Mouse (Mus musculus) retina, adult 2 months (tissue): Measurements from ENCODE around the gene Car9.
"Not testable (repeated sequence)": the region's sequence is repeated elsewhere in the genome, so short reads cannot be mapped to it uniquely, and the experiment has no call there.

Source experiments
- DNase-seq: peaks from one replicate; pipeline ENCODE4 v3.0.0-alpha.2; 2012; ENCODE audit warnings: low read depth, low spot score

Gene Car9

DNA sequence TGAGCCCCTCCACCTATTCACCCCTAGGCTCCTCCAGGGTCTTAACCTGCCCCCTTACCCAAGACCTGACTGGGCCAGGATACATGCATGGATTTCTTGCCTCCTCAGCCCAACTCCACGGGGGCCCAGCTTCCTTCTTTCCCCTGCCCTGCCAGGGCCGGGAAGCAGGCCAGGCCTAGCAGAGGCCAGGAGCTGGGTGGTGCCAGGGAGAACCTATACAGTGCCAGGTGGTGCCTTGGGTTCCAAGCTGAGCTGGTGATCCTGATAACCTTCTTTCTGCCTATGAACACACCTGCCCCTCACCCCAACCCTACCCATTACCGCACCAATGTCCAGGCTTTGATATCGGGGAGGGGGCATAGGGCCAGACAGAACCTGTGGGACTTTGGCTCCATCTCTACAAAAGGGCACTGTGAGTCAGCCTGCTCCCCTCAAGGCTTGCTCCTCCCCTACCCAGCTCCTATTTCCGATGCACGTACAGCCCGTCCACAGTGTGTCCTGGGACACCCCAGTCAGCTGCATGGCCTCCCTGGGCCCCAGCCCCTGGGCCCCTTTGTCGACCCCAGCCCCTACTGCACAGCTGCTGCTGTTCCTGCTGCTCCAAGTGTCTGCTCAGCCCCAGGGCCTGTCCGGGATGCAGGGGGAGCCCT lies at the start of gene Car9:
Gene Car9, plus strand, starts transcription at position 431 of the 650 bp plus-strand sequence.
- no peak for DNase-seq

DNA sequence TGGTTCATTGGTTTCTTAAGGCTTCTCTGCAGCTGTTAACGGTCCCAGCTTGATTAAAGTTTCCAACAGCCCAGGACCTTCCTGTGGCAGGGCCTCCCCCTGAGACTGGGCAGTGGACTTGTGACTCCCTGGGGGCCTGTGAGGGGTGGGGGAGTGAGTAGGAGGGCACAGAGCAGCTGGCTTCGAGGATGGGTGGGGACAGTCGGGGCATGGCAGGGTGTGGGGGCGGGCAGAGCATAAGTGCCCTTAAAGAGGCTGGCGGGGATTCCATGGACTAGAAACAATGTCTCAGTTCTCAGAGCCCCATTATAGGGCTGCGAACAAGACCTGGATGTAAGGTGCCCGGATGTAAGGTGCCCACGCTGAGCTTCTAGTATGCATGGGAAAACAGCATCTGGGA lies 49.6 kb upstream of the Car9 start:
- DNase-seq, result no peak

DNA sequence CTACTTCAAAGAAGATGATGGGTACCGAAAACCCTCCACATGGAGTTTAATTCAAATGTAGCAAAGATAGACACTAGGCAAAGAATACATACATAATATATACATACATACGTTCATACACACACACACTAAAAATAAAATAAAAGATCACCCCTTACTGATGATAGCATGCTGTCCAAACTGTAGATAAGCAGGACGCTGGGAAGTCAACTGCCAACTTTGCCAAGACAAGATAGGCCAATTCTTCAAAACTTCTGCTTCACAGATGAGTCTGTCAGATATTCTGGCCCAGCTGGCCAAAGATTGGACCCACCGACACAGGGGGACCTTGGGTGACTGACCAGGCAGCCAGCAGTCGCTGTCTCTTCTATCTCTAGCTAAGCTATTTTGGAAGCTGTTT lies 43.7 kb upstream of the Car9 start:
- DNase-seq, result no peak

DNA sequence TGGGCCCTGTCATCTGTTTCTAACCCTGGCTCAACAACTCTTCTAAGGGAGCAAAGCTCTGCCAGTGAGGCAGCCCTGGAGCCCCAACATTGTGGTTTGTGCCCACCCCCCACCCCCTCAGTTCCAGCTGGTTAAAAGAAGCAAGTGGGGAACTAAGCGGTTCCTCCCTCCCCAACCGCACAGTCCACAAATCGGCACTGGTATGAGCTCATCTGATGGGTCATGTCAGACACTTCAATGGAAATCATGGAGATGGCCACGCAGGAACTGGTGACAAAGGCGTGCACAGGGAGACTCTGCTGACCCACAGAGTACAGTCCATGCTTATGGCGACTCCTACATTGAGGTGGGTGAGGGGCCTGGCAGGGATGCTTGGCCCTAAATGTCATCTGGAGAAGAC lies 40.8 kb upstream of the Car9 start:
- no peak for DNase-seq

DNA sequence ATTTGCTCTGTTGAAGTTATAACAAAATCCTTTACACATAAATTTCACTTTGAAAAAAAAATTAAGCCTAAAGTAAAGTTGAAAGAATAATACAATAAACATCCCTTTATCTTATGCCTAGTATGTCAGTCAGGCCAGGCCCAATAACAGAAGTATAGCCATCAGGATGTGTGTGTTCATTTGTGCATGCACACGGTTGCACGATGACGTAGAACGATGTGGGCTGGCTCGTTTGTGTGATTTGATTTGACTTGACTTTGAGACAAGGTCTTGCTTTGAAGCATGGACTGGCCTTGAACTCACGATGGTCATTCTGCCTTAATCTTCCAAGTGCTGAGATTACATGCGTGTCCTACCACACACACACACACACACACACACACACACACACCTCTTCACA lies 39.9 kb upstream of the Car9 start:
- no peak for DNase-seq

DNA sequence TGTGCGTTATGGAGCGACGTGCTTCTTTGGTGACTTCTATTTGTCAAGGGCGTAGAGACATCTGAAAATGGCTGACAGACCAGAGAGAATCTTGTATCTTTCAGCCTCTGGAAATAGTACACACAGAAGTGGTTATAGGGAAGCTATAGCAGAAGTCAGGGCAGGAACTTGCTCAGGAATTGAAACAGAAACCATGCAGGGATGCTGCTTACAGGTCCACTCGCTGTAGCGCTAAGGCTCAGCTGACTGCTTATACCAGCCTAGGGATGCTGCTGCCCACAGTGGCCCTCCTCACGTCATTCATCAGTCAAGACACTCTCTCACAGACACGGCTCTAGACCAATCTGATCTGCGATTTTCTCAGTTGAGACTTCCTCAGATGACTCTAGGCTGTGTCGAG lies 36.5 kb upstream of the Car9 start:
- DNase-seq, result no peak

DNA sequence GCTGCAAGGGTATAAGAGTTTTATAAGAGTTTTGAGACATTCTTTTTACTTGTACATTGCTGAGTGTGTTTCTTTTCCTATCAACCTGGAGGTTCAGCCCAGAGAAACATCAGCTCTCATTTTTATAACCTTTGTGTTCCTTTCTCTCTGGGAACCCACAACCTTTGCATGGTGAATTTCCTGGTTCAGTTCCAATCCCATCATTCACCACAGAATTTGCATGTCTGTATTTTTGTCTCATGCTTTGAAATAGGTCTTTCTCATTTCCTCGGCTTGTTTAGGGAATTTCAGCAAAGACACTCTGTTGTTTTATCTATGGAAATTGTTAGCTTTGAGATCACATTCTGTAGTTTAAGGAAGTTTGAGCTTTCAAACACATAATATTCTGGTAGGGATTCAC lies 33.1 kb upstream of the Car9 start:
- DNase-seq, result no peak

DNA sequence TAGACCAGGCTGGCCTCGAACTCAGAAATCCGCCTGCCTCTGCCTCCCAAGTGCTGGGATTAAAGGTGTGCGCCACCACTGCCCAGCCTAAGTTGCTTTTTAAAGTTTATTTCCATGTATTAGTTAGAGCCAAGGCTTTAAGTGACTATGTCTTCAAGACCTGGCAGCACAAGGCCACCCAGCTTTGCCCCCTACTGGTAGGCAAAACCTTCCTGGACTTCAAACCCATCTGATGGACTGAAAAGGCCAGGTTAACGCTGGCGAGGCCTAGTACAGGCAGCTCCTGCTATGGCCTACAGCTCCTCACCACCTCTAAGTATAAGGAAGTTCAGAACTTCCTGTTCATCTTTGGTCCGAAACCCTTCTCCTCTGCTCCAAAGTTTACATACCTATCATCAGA lies 30.2 kb upstream of the Car9 start:
- no peak for DNase-seq

DNA sequence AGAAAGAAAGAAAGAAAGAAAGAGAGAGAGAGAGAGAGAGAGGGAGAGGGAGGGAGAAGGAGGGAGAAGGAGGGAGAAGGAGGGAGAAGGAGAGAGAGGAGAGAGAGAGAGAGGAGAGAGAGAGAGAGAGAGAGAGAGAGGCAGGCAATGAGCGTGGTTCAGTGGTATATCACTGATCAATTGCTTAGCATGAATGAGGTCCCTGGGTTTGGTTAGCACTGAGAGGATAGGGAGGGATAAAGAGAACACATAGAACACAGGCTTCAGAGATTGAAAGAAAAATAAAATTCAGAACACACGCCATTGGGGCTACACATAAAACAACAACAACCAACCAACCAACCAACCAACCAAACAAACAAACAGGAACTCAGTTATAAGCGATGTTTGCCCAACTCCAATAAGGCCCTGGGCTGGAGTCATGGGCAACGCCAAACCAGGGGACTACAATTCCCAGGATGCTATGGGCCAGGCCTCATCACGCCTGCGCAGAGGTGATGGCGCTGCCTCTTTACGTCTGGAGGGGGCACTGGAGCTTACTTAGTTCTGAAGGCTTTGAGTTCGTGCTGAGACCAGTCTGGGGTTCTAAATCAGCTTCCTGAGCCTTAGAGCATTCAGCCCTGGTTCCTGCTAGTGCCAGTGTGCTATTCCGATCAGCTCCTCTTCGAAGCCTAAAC lies 28.8 kb upstream of the Car9 start:
- peak; percentile 73 for DNase-seq

DNA sequence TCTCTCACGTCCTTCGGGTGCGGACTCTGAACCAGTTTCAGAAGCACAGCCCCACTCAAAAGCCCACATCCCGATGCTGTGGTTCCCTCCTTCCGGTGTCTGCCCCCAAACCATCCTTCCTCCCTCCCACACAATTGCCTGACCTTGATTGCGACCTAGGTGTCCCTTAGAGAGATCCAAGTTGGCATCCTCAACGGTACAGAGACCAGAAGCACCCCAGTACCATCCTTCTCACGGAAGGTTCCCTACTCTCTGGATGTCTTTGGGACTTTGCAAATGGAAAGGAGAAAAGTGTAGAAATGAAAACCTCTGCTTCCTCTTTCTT lies 28.3 kb upstream of the Car9 start:
- DNase-seq, result no peak

DNA sequence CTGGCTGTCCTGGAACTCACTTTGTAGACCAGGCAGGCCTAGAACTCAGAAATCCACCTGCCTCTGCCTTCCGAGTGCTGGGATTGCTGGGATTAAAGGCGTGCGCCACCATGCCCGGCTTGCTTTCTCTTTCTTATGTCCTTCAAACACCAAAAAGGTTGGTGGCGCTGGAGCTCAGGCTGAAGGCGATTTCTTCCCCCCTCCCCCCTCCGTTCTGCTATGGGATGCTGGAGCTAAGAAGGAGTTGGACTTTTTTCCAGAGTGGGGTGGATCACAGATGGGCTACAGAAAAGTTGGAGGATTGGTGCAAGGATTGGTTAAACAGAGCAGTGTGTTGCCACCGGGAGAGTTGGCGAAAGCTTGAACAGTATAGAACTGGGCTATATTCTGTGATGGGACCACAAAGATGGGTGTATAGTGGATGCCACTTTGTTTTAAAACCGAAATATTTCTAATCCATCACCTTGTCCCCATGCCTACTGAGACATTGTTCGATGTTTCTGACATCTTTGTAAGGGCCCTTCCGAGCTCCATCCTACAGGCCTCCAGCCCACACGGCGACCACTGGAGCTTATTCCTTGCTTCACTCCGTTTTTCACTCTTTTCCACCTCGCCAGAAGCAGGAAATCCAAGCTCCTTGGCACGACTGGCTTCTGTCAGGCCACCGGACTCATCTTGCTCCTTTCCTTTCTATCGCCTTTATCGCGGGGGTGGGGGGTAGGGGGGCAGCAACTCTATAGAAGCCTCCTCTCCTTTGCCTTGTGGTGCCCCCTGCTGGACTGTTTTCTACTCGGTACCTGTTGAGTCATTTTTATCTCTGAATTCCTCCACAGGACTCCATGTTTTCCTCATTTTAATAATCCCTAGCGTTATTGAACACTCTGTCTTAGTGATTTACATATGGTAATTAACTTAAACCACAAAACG lies 27.6 kb upstream of the Car9 start:
- DNase-seq, result no peak

DNA sequence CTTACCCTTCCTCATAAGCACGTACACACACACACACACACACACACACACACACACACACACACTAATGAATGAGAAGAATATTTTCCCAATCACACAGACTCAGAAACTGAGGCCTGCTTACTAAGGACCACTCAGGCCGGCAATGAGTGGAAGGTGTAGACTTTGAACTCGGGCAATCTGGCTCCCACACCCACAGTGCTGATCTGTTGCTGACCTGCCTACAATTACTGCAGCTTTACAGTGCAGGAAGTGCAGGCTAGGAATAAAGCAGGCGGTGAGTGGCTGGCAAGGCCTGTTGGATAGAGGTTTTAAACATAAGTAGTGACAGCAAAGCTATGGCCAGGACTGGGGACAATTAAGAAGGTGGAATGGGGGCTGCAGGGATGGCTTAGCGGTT lies 25.8 kb upstream of the Car9 start:
- DNase-seq, result no peak

DNA sequence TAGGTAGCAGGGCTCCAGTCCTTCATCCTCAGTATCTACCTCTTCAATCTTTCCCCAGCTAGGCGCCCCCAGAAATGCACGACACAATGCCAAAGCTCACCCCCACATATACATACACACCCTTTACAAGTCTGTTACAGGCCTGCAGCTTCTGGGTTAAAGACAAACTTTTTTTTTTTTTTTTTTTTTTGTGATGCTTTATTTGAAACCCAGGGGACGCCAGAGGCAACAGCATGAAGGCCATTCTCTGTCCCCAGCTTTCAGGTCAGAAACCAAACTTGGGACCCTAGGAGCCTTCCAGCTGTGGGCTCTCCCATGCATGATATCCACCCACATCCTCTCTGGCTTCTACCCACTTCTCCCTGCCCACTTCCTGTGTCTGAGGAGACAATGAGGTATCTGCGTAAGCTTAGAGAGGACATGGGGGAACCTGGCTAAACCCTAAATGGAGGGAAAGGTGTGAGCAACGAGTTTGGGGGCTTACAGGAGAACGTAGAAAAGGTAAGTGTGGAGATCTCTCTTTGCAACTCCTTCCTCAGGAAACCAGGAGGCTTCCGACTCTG lies 24.8 kb upstream of the Car9 start:
- no peak for DNase-seq

DNA sequence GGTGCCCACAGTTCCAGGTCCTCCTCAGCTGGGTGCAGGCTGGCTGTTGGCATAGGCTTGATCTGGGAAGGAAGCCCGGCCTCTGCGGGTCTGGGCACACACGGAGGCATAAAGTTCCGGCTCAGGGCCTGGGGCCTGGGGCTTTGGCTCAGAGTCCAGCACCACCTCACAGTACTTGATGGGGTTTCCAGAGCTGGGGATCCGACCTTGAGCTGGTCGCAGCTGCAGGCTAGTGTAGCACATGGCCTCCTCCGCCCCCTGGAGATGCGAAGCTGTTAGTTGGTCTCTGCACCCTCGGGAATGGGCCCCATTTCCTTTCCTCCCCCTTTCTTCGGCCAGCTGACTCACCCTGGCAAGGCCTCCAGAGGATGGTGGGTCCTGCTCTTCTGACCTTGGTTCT lies 24.2 kb upstream of the Car9 start:
- DNase-seq, result no peak

DNA sequence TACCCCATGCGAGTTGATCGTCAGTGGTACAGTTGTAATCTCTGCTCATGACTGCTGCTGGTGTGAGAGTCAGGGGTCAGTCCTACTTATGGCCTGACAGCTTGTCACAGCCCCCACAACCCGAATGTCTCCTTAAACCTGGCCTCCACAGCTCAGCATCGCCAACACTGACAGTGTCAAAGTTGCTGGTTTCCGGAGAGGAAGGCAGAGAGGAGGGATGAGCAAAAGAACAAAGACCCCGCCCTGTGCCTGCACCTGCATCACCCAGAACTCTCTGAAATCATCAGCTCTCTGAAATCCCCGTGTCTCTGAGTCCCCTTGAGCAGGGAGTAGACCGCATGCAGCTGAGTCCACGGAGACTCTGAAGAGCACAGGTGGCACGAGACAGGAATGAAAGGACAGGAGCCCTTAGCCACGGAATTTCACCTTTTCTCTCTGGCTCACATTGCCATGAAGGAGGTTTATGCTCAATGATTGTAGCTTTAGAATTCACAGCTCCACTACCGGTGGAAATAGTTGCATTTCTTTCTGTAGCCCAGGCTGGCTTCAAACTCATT lies 23.2 kb upstream of the Car9 start, which contains the start of gene Sit1:
Gene Sit1, minus strand, starts transcription at position 200 of the 557 bp plus-strand sequence.
- DNase-seq, result no peak

DNA sequence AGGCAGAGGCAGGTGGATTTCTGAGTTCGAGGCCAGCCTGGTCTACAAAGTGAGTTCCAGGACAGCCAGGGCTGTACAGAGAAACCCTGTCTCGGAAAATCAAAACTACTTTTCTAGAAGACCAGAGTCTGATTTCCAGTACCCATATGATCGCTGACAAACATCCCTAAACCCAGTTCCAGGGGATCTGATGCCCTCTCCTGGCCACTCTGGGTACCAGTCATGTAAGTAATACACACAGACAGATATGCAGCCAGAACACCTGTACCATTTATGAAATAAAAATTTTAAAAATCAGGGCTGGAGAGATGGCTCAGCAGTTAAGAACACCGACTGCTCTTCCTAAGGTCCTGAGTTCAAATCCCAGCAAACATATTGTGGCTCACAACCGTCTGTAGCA lies 21.1 kb upstream of the Car9 start:
- DNase-seq, result not testable (repeated sequence)

DNA sequence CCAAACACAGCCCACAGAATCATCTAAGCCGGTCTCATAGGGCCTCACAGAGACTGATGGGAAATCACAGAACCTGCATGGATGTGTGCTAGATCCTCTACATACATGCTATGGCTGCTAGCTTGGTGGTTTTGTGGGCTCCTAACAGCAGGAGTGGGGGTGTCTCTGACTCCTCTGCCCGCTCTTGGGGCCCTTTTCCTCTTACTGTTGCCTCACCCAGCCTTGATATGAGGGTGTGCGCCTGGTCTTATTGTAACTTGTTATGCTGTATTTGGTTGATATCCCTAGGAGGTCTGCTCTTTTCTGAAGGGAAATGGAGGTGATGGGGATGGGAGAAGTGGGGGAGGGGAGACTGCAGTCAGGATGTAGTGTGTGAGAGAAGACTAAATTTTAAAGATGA lies 17.2 kb upstream of the Car9 start:
- DNase-seq, result no peak

DNA sequence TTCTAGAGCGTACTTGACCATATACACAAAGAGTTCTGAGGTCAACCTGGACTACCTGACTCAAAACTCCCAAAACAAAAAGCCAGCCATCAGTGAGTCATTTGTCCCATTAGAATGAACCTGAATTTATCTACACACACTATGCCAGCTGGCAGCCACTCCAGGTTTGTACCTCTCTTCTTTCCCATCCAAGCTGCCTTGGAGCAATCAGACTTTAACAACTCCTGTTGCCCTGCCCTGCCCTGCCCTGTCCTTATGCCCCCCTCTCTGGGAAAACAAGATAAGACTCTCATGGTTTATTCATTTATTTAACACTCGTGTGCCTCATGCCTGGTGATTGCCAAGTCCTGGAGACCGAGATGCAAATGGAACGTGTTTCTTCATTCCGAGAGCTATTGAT lies 16.0 kb upstream of the Car9 start:
- DNase-seq, result no peak

DNA sequence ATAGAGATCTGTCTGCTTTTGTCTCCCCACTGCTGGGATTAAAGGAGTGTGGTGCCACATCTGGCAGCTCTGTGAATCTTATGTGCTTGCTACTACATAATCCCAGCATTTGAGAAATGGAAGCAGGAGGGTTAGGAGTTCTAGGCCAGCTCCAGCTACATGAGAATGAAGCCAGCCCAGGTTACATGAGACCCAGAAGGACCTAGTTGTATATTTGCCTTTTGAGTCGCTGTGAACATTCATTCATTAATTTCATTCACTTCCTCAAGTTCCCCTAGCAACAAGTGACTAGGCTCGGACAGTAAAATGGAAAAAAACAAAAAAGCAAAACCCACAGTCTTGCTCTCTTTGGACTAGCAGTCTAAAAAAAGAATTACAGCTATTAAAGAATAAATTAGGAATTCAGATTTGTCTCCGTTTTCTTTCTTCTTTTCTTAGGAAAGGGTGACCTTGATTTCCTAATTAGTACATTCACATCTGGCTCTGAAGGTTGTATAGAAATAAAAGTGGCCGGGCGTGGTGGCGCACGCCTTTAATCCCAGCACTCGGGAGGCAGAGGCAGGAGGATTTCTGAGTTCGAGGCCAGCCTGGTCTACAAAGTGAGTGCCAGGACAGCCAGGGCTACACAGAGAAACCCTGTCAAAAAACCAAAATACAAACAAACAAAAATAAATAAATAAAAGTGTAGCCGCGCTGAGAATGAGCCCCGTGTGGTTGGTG lies 14.5 kb upstream of the Car9 start:
- no peak for DNase-seq

DNA sequence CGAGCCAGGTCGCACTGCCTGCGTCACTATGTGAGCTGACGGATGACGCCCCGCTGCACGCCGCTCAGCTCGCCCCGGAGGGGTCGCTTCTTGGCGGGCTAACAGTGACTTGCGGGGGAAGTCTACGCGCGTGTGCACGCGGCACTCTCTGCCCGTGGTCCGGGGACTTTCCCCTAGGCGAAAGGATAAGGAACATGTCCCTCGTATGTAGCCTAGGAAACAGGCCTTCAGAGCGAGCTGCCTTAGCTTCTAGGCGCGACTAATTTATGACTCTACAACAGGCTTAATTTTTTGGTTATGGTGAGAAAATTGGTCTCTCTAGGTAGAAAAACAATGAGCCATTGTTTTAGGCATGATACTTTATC lies 14.0 kb upstream of the Car9 start, which contains the start of gene Ccdc107:
Gene Ccdc107, plus strand, starts transcription at position 80 of the 365 bp plus-strand sequence.
- peak; percentile 90 for DNase-seq

DNA sequence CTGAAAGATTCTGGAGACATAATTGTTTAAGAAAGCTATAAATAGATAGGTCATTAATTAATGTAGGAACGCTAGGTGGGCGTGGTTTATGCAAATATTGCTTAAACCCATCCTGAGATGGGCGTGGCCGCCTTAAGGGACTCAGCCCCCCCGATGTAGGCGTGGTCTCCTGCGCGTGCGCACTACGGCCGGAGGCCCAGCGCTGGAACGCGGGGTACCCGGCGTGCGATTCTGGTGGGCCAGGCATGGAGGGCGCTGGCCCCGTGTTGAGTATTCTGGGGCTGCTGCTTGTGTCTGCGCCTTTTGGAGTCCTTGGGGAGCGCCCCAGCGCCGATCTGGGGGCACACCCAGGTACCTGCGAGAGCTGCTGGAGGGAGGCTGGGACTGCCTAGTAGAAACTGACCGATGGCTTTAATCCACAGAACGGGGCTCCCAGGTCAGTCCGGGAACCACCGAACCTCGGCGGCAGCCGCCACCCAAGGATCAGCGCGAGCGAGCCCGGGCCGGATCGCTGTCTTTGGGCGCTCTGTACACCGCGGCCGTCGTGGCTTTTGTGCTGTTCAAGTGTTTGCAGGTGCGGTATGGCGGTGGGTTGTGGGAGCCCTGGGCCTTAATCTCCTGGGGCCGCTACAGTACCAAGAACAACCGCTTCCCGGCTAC lies 13.4 kb upstream of the Car9 start:
- peak; percentile 94 for DNase-seq
